Mouse (Mus musculus) stomach, embryonic 16.5 days (tissue): ENCODE data around the gene Tmprss7. TPM values are rescaled to one million over a fixed set of nuclear protein-coding genes. Genes with fewer than 3 reads are reported as not detected.

Source experiments
- ATAC-seq: fragments of 200-750 bp; cut with Nextera tagmentation; 2 replicates; pipeline ENCODE4 v1.8.0; 2017; ENCODE audit warnings: moderate number of reproducible peaks, moderate TSS enrichment; ENCODE audit not compliant: insufficient read depth, low FRiP score
- H3K27ac ChIP-seq: fragments of 300-500 bp; sonication (generic); 2 replicates; pipeline ENCODE4 v1.5.1; 2014; ENCODE audit warnings: low read length
- H3K27me3 ChIP-seq: fragments of 300-500 bp; sonication (generic); 2 replicates; pipeline ENCODE4 v1.6.1; 2014; ENCODE audit warnings: low read length, control low read depth, mixed read lengths; ENCODE audit not compliant: control insufficient read depth, insufficient read depth
- H3K36me3 ChIP-seq: fragments of 300-500 bp; sonication (generic); 2 replicates; pipeline ENCODE4 v1.6.1; 2014; ENCODE audit warnings: low read length; ENCODE audit not compliant: control insufficient read depth, insufficient read depth
- H3K4me1 ChIP-seq: fragments of 300-500 bp; sonication (generic); 2 replicates; pipeline ENCODE4 v1.6.1; 2014; ENCODE audit warnings: low read length, control low read depth, mixed read lengths; ENCODE audit not compliant: control insufficient read depth, insufficient read depth
- H3K4me2 ChIP-seq: fragments of 300-500 bp; sonication (generic); 2 replicates; pipeline ENCODE4 v1.6.1; 2014; ENCODE audit warnings: low read depth, low read length, mixed read lengths
- H3K4me3 ChIP-seq: fragments of 300-500 bp; sonication (generic); replicated peaks from 2 replicates; pipeline ENCODE4 v1.5.1; 2014; ENCODE audit warnings: mild to moderate bottlenecking, low read length
- H3K9ac ChIP-seq: fragments of 300-500 bp; sonication (generic); 2 replicates; pipeline ENCODE4 v1.6.1; 2014; ENCODE audit warnings: low read length
- H3K9me3 ChIP-seq: fragments of 300-500 bp; sonication (generic); replicated peaks from 2 replicates; pipeline ENCODE4 v1.6.1; 2016; ENCODE audit warnings: low read length, control low read depth; ENCODE audit not compliant: control insufficient read depth
- WGBS: fragments of 180-500 bp; shearing (Covaris S2); extraction: QIAGEN DNeasy Blood & Tissue Kit; methylation state at CpG from one replicate; pipeline ENCODE4 v1.1.7; 2014; 5-methylcytosine and 5-hydroxymethylcytosine counted together
- polyA plus RNA-seq: library from polyadenylated mRNA; unstranded; fragments of >200 nt; fragmentation: Nextera tagmentation; extraction: Ambion mirVana; gene quantifications from 2 replicates; pipeline ENCODE4 v1.2.1, GENCODE M21; 2015

The Tmprss7 gene
- polyA plus RNA-seq, 1 experiment from 2014 or later: 0.26 TPM

- no peak for ATAC-seq
- WGBS: 73% methylated on average over 9 of the region's 9 CpGs
- H3K27me3 ChIP-seq: no peaks in the 10 kb centered on the region
Measured at GRCm38 (mm10) chr16:45695445-45696160, 2.1 kb upstream of the Tmprss7 start.

GRCm38 (mm10) chr16:45692851-45693250, 607 bp downstream of the Tmprss7 start:
- H3K4me2 ChIP-seq: no peak overlapping the region
- H3K9me3 ChIP-seq: no peaks in the 10 kb centered on the region
- H3K4me1 ChIP-seq: peaks cover 3% of the 10 kb centered on the region; the same call in 1 of the 2 replicates
- no peak overlapping the region for H3K27ac ChIP-seq
- no peaks in the 10 kb centered on the region for H3K36me3 ChIP-seq
- H3K27me3 ChIP-seq: no peaks in the 10 kb centered on the region
- no peak for ATAC-seq
- no peak overlapping the region for H3K4me3 ChIP-seq
- 77% methylated on average over 3 of the region's 3 CpGs for WGBS
- no peak overlapping the region for H3K9ac ChIP-seq

More at GRCm38 (mm10) chr16:45695445-45696160, 2.1 kb upstream of the Tmprss7 start:
- H3K27ac ChIP-seq: no peak overlapping the region
- H3K9me3 ChIP-seq: no peaks in the 10 kb centered on the region
- H3K4me1 ChIP-seq: no peaks in the 10 kb centered on the region
- H3K36me3 ChIP-seq: no peaks in the 10 kb centered on the region
- no peak overlapping the region for H3K4me3 ChIP-seq
- no peak overlapping the region for H3K4me2 ChIP-seq
- H3K9ac ChIP-seq: no peak overlapping the region

GRCm38 (mm10) chr16:45690178-45690577, 3.3 kb downstream of the Tmprss7 start:
- no peaks in the 10 kb centered on the region for H3K9me3 ChIP-seq
- no peaks in the 10 kb centered on the region for H3K27me3 ChIP-seq
- H3K27ac ChIP-seq: no peak overlapping the region
- no peaks in the 10 kb centered on the region for H3K36me3 ChIP-seq
- ATAC-seq: no peak
- WGBS: 18% methylated on average over 4 of the region's 4 CpGs
- no peak overlapping the region for H3K9ac ChIP-seq
- no peak overlapping the region for H3K4me3 ChIP-seq
- H3K4me2 ChIP-seq: no peak overlapping the region
- peaks cover 3% of the 10 kb centered on the region; the same call in 1 of the 2 replicates for H3K4me1 ChIP-seq

- Histone ChIP-seq H3K27me3 (no peaks in the 10 kb centered on the region), H3K4me2 (no peak overlapping the region), H3K27ac (no peak overlapping the region), H3K4me3 (no peak overlapping the region), H3K36me3 (no peaks in the 10 kb centered on the region), H3K4me1 (peaks cover 3% of the 10 kb centered on the region; the same call in 1 of the 2 replicates), H3K9me3 (no peaks in the 10 kb centered on the region), H3K9ac (no peak overlapping the region)
- WGBS: 81% methylated on average over 3 of the region's 3 CpGs
- no peak for ATAC-seq
Measured at GRCm38 (mm10) chr16:45686833-45687232, 6.6 kb downstream of the Tmprss7 start.

- no peak for ATAC-seq
- H3K9me3 ChIP-seq: no peaks in the 10 kb centered on the region
- no peak overlapping the region for H3K27ac ChIP-seq
- WGBS: 67% methylated on average over 3 of the region's 3 CpGs
- no peaks in the 10 kb centered on the region for H3K36me3 ChIP-seq
- no peak overlapping the region for H3K9ac ChIP-seq
- H3K4me3 ChIP-seq: no peak overlapping the region
- H3K4me1 ChIP-seq: peaks cover 2% of the 10 kb centered on the region; the same call in 1 of the 2 replicates
- H3K27me3 ChIP-seq: no peaks in the 10 kb centered on the region
- no peak overlapping the region for H3K4me2 ChIP-seq
Measured at GRCm38 (mm10) chr16:45685295-45685694, 8.2 kb downstream of the Tmprss7 start.

- ATAC-seq: no peak
- H3K36me3 ChIP-seq: no peaks in the 10 kb centered on the region
- H3K9ac ChIP-seq: no peak overlapping the region
- no peaks in the 10 kb centered on the region for H3K9me3 ChIP-seq
- H3K27ac ChIP-seq: no peak overlapping the region
- H3K4me2 ChIP-seq: no peak overlapping the region
- H3K4me3 ChIP-seq: no peak overlapping the region
- no peaks in the 10 kb centered on the region for H3K27me3 ChIP-seq
- no peaks in the 10 kb centered on the region for H3K4me1 ChIP-seq
- WGBS: 13% methylated on average over 8 of the region's 8 CpGs
Measured at GRCm38 (mm10) chr16:45684815-45685214, 8.6 kb downstream of the Tmprss7 start.

GRCm38 (mm10) chr16:45676462-45676861, 17.0 kb downstream of the Tmprss7 start:
- Histone ChIP-seq H3K4me2 (no peak overlapping the region), H3K27ac (no peak overlapping the region), H3K9ac (no peak overlapping the region), H3K4me3 (no peak overlapping the region), H3K36me3 (no peaks in the 10 kb centered on the region), H3K9me3 (no peaks in the 10 kb centered on the region), H3K4me1 (no peaks in the 10 kb centered on the region), H3K27me3 (no peaks in the 10 kb centered on the region; the same call in 1 of the 2 replicates)
- WGBS: 32% methylated on average over 1 of the region's 1 CpGs
- ATAC-seq: no peak

GRCm38 (mm10) chr16:45670005-45670404, 23.5 kb downstream of the Tmprss7 start:
- Histone ChIP-seq H3K27ac (no peak overlapping the region), H3K4me3 (no peak overlapping the region), H3K36me3 (no peaks in the 10 kb centered on the region), H3K9me3 (no peaks in the 10 kb centered on the region), H3K4me2 (no peak overlapping the region), H3K9ac (no peak overlapping the region), H3K27me3 (no peaks in the 10 kb centered on the region), H3K4me1 (no peaks in the 10 kb centered on the region)
- 46% methylated on average over 4 of the region's 4 CpGs for WGBS
- ATAC-seq: peak; percentile 77

- no peaks in the 10 kb centered on the region for H3K4me1 ChIP-seq
- H3K9ac ChIP-seq: no peak overlapping the region
- no peaks in the 10 kb centered on the region for H3K9me3 ChIP-seq
- no peak for ATAC-seq
- 76% methylated on average over 3 of the region's 3 CpGs for WGBS
- no peaks in the 10 kb centered on the region for H3K36me3 ChIP-seq
- H3K27ac ChIP-seq: no peak overlapping the region
- no peak overlapping the region for H3K4me2 ChIP-seq
- no peak overlapping the region for H3K4me3 ChIP-seq
- H3K27me3 ChIP-seq: no peaks in the 10 kb centered on the region
Measured at GRCm38 (mm10) chr16:45668178-45668577, 25.3 kb downstream of the Tmprss7 start.
